Mouse (Mus musculus) midbrain, embryonic 11.5 days (tissue): ENCODE results near the gene Gpank1. TPM values are rescaled to one million over a fixed set of nuclear protein-coding genes. Genes with fewer than 3 reads are reported as not detected.

Experiments
- ATAC-seq: fragments of 200-750 bp; cut with Nextera tagmentation; 2 replicates; pipeline ENCODE4 v1.8.0; 2017; ENCODE audit warnings: moderate TSS enrichment, moderate library complexity; ENCODE audit not compliant: low FRiP score
- DNase-seq: peaks from one replicate; pipeline ENCODE4 v3.0.0; 2015; ENCODE audit warnings: low spot score; ENCODE audit errors: missing footprints
- H3K27ac ChIP-seq: fragments of 300-500 bp; sonication (generic); 2 replicates; pipeline ENCODE4 v1.5.1; 2014; ENCODE audit warnings: low read depth, low read length
- H3K27me3 ChIP-seq: fragments of 300-500 bp; sonication (generic); 2 replicates; pipeline ENCODE4 v1.6.1; 2014; ENCODE audit warnings: mild to moderate bottlenecking, low read length, moderate library complexity, mixed read lengths; ENCODE audit not compliant: control insufficient read depth, insufficient read depth
- H3K36me3 ChIP-seq: fragments of 300-500 bp; sonication (generic); 2 replicates; pipeline ENCODE4 v1.6.1; 2014; ENCODE audit warnings: mild to moderate bottlenecking, low read length, moderate library complexity, mixed read lengths; ENCODE audit not compliant: control insufficient read depth, insufficient read depth
- H3K4me1 ChIP-seq: fragments of 300-500 bp; sonication (generic); 2 replicates; pipeline ENCODE4 v1.6.1; 2014; ENCODE audit warnings: low read length; ENCODE audit not compliant: control insufficient read depth, insufficient read depth
- H3K4me2 ChIP-seq: fragments of 300-500 bp; sonication (generic); 2 replicates; pipeline ENCODE4 v1.6.1; 2014; ENCODE audit warnings: mild to moderate bottlenecking, moderate library complexity
- H3K4me3 ChIP-seq: fragments of 300-500 bp; sonication (generic); 2 replicates; pipeline ENCODE4 v1.5.1; 2014; ENCODE audit warnings: low read depth, low read length
- H3K9ac ChIP-seq: fragments of 300-500 bp; sonication (generic); 2 replicates; pipeline ENCODE4 v1.6.1; 2014; ENCODE audit warnings: low read length
- H3K9me3 ChIP-seq: fragments of 300-500 bp; sonication (generic); 2 replicates; pipeline ENCODE4 v1.6.1; 2016; ENCODE audit warnings: low read length; ENCODE audit not compliant: control insufficient read depth
- WGBS: fragments of 180-500 bp; shearing (Covaris S2); extraction: QIAGEN DNeasy Blood & Tissue Kit; methylation state at CpG from one replicate; pipeline ENCODE4 v1.1.7; 2014; 5-methylcytosine and 5-hydroxymethylcytosine counted together
- polyA plus RNA-seq: library from polyadenylated mRNA; unstranded; fragments of >200 nt; fragmentation: Nextera tagmentation; extraction: Ambion mirVana; gene quantifications from 2 replicates; pipeline ENCODE4 v1.2.1, GENCODE M21; 2014

Gene Gpank1
- polyA plus RNA-seq, 1 experiment from 2014 or later, result 26.3 TPM

DNA sequence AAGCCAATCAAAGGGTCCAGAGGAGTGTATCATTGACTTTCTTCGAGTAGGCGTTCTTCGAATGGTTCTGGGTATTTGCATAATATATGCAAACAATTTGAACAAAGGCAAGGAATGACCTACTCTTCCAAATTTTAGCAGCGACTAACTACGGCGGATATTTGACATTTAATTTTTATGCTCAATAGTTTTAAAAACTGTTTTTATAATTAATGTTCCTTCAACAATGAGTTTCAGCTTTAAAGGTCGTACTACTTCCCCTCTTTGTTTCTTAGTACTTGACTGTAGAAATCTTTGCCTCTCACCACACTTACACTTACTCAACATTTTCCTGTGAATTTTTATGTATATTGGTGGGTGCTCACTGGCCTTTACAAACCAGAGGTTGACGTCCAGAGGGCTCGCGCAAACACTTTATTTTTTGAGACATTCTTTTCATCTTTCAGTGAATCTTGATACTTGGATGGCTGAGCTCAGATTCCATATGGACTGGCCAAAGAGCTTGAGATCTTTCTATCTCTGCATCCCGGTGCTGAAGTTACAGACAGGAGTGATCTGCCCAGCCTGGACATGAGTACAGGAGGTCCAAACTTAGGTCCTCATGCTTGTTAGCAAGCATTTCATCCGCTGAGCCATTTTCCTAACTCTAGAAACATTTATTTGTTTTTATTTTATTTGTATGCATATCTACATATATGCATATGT, 44.3 kb downstream of the Gpank1 start:
- no peaks in the 10 kb centered on the region for H3K9me3 ChIP-seq

DNA sequence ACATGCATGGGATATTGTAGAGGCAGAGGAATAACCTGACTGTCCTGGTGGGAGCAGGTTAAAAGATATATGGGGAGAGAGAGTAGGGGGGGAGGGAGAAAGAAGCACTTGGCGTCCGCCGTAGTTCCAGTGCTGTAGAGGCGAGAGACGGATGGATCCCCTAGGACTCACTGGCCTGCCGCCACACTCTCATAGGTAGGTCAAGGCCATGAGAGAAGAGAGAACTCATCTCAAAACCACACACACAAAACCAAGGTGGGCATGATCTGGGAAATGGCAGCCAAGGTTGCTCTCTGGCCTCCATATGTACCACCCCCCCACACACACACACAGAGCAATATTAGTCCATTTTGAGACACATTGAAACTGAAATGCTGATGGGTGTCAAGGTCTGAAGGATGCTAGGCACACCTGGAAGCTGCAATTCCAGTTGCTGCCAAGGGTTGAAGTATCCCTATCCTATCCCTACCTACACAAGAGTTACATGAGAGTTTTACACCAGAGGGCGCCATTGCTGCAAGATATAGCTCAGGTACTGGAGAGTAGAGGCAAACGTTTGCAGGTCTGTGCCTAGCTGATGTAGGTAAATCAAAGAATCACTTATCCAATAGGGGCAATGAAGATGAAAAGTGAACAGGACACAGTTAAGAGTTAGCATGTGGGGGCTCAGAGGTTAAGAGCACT, 45.2 kb downstream of the Gpank1 start:
- Histone ChIP-seq H3K9me3 (no peaks in the 10 kb centered on the region), H3K4me2 (peak overlapping the region; percentile 97), H3K27me3 (no peaks in the 10 kb centered on the region), H3K4me3 (no peak overlapping the region), H3K4me1 (peaks cover 19% of the 10 kb centered on the region), H3K27ac (no peak overlapping the region; the same call in 1 of the 2 replicates), H3K9ac (no peak overlapping the region; the same call in 1 of the 2 replicates), H3K36me3 (peaks cover 7% of the 10 kb centered on the region)
- 73% methylated on average over 8 of the region's 8 CpGs for WGBS
- no peak for DNase-seq
- no peak for ATAC-seq

More for the DNA sequence above, 44.3 kb downstream of the Gpank1 start:
- Histone ChIP-seq H3K4me2 (peak overlapping the region; percentile 97), H3K9ac (peak overlapping the region; percentile 77), H3K36me3 (peaks cover 16% of the 10 kb centered on the region), H3K4me1 (peaks cover 19% of the 10 kb centered on the region), H3K27ac (peak overlapping the region; percentile 97), H3K4me3 (peak overlapping the region; percentile 100), H3K27me3 (no peaks in the 10 kb centered on the region)
- no peak; the same call in 1 of the 2 replicates for ATAC-seq
- WGBS, result 24% methylated on average over 12 of the region's 12 CpGs
- DNase-seq, result no peak

DNA sequence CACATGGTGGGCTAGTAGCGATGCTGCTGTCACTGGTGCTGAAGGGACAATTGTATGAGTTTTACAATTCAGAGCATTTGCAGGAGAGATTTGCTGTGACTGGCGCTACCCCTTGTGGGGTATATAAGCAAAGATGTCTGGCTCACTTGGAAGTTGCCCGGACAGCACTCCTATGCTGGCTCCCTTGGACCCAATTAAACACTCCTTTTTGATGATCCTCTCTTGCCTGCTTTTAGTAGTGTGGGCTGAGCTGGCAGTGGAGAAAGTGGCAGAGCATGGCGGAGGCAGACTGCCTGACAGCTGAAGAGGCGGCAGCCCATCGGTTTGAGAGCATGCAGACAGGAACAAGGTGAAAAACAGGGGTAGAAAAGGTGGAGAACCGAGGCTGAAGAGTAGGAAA, 46.5 kb downstream of the Gpank1 start:
- Histone ChIP-seq H3K27me3 (no peaks in the 10 kb centered on the region), H3K9me3 (no peaks in the 10 kb centered on the region), H3K4me2 (no peak overlapping the region), H3K4me1 (peaks cover 12% of the 10 kb centered on the region), H3K4me3 (no peak overlapping the region), H3K36me3 (no peaks in the 10 kb centered on the region), H3K27ac (no peak overlapping the region), H3K9ac (no peak overlapping the region)
- 92% methylated on average over 7 of the region's 7 CpGs for WGBS
- ATAC-seq (no peak), DNase-seq (no peak)

DNA sequence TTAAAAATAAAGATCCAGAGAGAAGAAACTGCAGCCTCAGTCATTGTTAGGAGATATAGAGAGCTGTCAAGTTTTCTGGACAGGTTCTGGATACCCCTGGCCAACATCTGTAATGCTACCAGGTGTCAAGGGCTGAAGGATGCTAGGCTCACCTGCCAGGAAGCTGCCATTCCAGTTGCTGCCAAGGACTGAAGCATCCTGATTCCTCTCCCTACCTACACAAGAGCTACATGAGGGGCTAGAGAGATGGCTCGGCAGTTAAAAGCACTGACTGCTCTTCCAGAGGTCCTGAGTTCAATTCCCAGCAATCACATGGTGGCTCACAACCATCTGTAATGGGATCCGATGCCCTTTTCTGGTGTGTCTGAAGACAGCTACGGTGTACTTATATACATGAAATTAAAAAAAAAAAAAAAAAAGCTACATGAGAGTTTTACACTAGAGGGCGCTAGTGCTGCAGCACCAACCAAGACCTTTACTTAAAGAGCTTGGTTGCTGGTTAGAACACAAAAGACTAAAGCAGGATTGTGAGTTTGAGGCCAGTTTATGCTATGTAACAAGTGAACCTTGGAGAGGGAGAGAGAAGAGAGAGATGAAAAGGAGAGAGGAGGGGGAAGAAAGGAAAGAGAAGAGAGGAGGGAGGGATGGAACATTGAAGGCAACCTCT, 47.4 kb downstream of the Gpank1 start:
- ATAC-seq (no peak), DNase-seq (peak; percentile 91)
- Histone ChIP-seq H3K27ac (no peak overlapping the region), H3K4me3 (no peak overlapping the region), H3K9me3 (no peaks in the 10 kb centered on the region), H3K4me2 (no peak overlapping the region), H3K27me3 (no peaks in the 10 kb centered on the region), H3K9ac (no peak overlapping the region), H3K4me1 (peaks cover 6% of the 10 kb centered on the region), H3K36me3 (no peaks in the 10 kb centered on the region)
- 23% methylated on average over 4 of the region's 4 CpGs for WGBS

DNA sequence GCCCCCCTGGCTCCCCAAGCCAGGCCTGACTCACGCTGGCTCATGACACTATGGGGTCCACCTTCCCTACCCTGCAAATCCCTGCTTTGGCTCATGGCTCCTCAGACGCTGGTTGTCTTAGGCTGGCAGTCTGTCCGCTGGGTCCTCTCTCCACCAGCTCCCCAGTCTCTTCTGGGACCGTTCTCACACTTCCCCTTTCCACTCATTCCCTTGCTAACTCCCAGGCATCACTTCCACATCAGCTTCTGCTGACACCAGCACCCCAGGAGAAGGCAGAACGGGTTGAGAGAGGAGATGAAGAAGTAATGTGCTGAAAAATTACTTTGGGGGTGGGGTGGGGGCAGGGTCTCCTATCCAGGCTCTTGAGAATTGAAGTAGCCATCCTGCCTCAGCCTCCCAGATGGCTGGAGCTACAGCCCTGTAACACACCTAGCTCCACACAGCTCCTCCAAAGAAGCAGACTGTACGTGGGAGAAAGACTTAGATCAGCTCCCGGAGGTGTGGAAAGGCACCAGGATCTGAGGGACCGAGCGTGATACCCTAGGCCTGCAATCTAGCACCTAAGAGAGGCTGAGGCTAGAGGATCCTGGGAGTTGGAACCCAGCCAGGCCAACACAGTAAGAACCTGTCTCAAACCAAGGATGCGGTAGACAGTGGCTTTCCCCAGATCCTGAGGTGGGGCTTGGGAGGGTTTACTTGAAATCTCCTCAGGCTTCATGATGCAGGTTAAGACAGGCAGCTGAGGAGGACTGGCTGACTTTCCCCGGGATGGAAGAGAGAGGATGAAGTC, 51.4 kb downstream of the Gpank1 start:
- no peak for ATAC-seq

DNA sequence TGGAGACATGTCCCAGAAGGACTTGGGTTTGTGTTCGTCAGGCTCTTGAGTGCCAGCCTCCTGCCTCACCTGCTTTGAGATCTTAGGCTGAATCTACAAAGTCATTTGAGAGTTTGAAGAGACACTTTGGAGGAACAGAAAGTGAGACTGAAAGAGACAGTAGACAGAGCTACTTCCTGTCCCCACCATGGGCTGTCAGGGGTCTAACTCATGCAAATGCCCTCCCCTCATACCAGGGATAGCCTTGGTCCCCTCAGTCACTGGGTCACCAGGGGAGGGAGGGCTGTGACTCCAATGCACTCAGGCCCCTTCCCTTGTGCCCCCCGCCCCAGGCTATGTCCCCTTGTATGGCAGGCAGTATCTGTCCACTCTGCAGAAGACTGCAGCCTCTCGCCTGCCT, 52.1 kb downstream of the Gpank1 start:
- Histone ChIP-seq H3K9ac (no peak overlapping the region), H3K4me3 (no peak overlapping the region), H3K36me3 (no peaks in the 10 kb centered on the region), H3K27me3 (no peaks in the 10 kb centered on the region), H3K9me3 (no peaks in the 10 kb centered on the region), H3K27ac (no peak overlapping the region), H3K4me1 (no peaks in the 10 kb centered on the region), H3K4me2 (no peak overlapping the region)
- 61% methylated on average over 3 of the region's 3 CpGs for WGBS
- ATAC-seq (no peak), DNase-seq (no peak)

More for the DNA sequence above, 51.4 kb downstream of the Gpank1 start:
- Histone ChIP-seq H3K4me3 (no peak overlapping the region), H3K9me3 (no peaks in the 10 kb centered on the region), H3K36me3 (no peaks in the 10 kb centered on the region), H3K27me3 (no peaks in the 10 kb centered on the region), H3K4me2 (no peak overlapping the region), H3K4me1 (no peaks in the 10 kb centered on the region), H3K27ac (no peak overlapping the region), H3K9ac (0 out of 2 replicates have a peak overlapping the region, but pooled peaks have one; percentile 9)
- 70% methylated on average over 11 of the region's 11 CpGs for WGBS
- no peak for DNase-seq

Other genes with a start within 250 kb of the Gpank1 start
- gene Zbtb12, start 242.0 kb upstream of the Gpank1 start, polyA plus RNA-seq, result 2.5 and 2.9 TPM in 2 replicates
- 0.05 and 0.15 TPM in 2 replicates for gene Gm20547, start 239.4 kb upstream of the Gpank1 start, polyA plus RNA-seq
- gene C2, start 223.2 kb upstream of the Gpank1 start, polyA plus RNA-seq, result 0.83 and 1.5 TPM in 2 replicates
- 56.9 and 60.5 TPM in 2 replicates for gene Ehmt2, start 223.0 kb upstream of the Gpank1 start, polyA plus RNA-seq
- not detected in 2 replicates for gene Slc44a4, start 207.0 kb upstream of the Gpank1 start, polyA plus RNA-seq
- gene Neu1, start 190.2 kb upstream of the Gpank1 start, polyA plus RNA-seq, result 11.0 and 12.3 TPM in 2 replicates
- 0.08 and 0.26 TPM in 2 replicates for gene Hspa1b, start 162.2 kb upstream of the Gpank1 start, polyA plus RNA-seq
- gene Gm20481, start 151.5 kb upstream of the Gpank1 start, polyA plus RNA-seq, result not detected in 2 replicates
- 0.59 and 1.2 TPM in 2 replicates for gene Hspa1a, start 149.3 kb upstream of the Gpank1 start, polyA plus RNA-seq
- gene Hspa1l, start 148.8 kb upstream of the Gpank1 start, polyA plus RNA-seq, result 1.4 and 2.0 TPM in 2 replicates
- gene Lsm2, start 139.6 kb upstream of the Gpank1 start, polyA plus RNA-seq, result 213 and 234 TPM in 2 replicates
- gene Vars, start 120.5 kb upstream of the Gpank1 start, polyA plus RNA-seq, result 76.1 and 81.2 TPM in 2 replicates
- gene Vwa7, start 104.9 kb upstream of the Gpank1 start, polyA plus RNA-seq, result 0.07 TPM in 1 of 2 replicates, not detected in the other
- 5.3 and 7.3 TPM in 2 replicates for gene Sapcd1, start 93.4 kb upstream of the Gpank1 start, polyA plus RNA-seq
- 5.0 and 5.2 TPM in 2 replicates for gene Msh5, start 74.7 kb upstream of the Gpank1 start, polyA plus RNA-seq
- gene Clic1, start 71.5 kb upstream of the Gpank1 start, polyA plus RNA-seq, result 73.8 and 83.9 TPM in 2 replicates
- gene Ddah2, start 62.4 kb upstream of the Gpank1 start, polyA plus RNA-seq, result 614 and 653 TPM in 2 replicates
- gene Ly6g6c, start 56.1 kb upstream of the Gpank1 start, polyA plus RNA-seq, result not detected in 2 replicates
- 0.76 and 0.89 TPM in 2 replicates for gene Mpig6b, start 55.3 kb upstream of the Gpank1 start, polyA plus RNA-seq
- not detected in 2 replicates for gene Ly6g6e, start 44.6 kb upstream of the Gpank1 start, polyA plus RNA-seq
- 0.97 and 1.5 TPM in 2 replicates for gene Ly6g6d, start 43.4 kb upstream of the Gpank1 start, polyA plus RNA-seq
- gene Ly6g6f, start 35.8 kb upstream of the Gpank1 start, polyA plus RNA-seq, result 0.28 and 0.74 TPM in 2 replicates
- 40.5 and 45.2 TPM in 2 replicates for gene Abhd16a, start 32.2 kb upstream of the Gpank1 start, polyA plus RNA-seq
- gene Ly6g5c, start 13.2 kb upstream of the Gpank1 start, polyA plus RNA-seq, result not detected in 2 replicates
- gene Ly6g5b, start 6.0 kb upstream of the Gpank1 start, polyA plus RNA-seq, result 0.86 and 1.2 TPM in 2 replicates
- gene Csnk2b, start 598 bp downstream of the Gpank1 start, polyA plus RNA-seq, result 293 and 299 TPM in 2 replicates
- gene D17H6S53E, start 4.9 kb downstream of the Gpank1 start, polyA plus RNA-seq, result 7.1 and 8.1 TPM in 2 replicates
- gene Apom, start 10.6 kb downstream of the Gpank1 start, polyA plus RNA-seq, result 0.37 and 0.45 TPM in 2 replicates
- 96.0 and 104 TPM in 2 replicates for gene Bag6, start 13.7 kb downstream of the Gpank1 start, polyA plus RNA-seq
- gene Prrc2a, start 43.4 kb downstream of the Gpank1 start, polyA plus RNA-seq, result 138 and 153 TPM in 2 replicates
- 7.8 and 8.4 TPM in 2 replicates for gene Aif1, start 54.6 kb downstream of the Gpank1 start, polyA plus RNA-seq
- 7.8 and 10.2 TPM in 2 replicates for gene Lst1, start 67.0 kb downstream of the Gpank1 start, polyA plus RNA-seq
- gene Ltb, start 73.0 kb downstream of the Gpank1 start, polyA plus RNA-seq, result 0.41 TPM in 1 of 2 replicates, not detected in the other
- 0.26 TPM in 1 of 2 replicates, not detected in the other for gene Tnf, start 80.6 kb downstream of the Gpank1 start, polyA plus RNA-seq
- not detected in 2 replicates for gene Lta, start 83.9 kb downstream of the Gpank1 start, polyA plus RNA-seq
- not detected in 2 replicates for gene Gm16181, start 99.4 kb downstream of the Gpank1 start, polyA plus RNA-seq
- 17.0 and 17.8 TPM in 2 replicates for gene Atp6v1g2, start 112.2 kb downstream of the Gpank1 start, polyA plus RNA-seq
- 3.3 and 4.4 TPM in 2 replicates for gene Nfkbil1, start 114.3 kb downstream of the Gpank1 start, polyA plus RNA-seq
- 649 and 657 TPM in 2 replicates for gene Ddx39b, start 120.3 kb downstream of the Gpank1 start, polyA plus RNA-seq
- gene H2-D1, start 141.3 kb downstream of the Gpank1 start, polyA plus RNA-seq, result 42.2 and 45.9 TPM in 2 replicates
- not detected in 2 replicates for gene H2-Q1, start 198.9 kb downstream of the Gpank1 start, polyA plus RNA-seq
- gene H2-Q2, start 220.8 kb downstream of the Gpank1 start, polyA plus RNA-seq, result 0.22 and 0.34 TPM in 2 replicates